In genomic region chr2:172215508-172216162, GRCm38 (mm10) we compare ENCODE assay signal across 9 mouse cellular contexts. TPM values are rescaled to one million over a fixed set of nuclear protein-coding genes. Genes with fewer than 3 reads are reported as not detected.
DNase-seq lines count a peak whose midpoint lies in the region; ATAC-seq and TF ChIP-seq lines count a peak whose summit lies in the region.
"Had no signal": no experiment of that assay in that cellular context is flagged by ENCODE, and none has a peak within 500 bp of the region (broad histone marks: within the 10 kb centered on the region; RNA-seq: fewer than 3 reads in every experiment).

No protein-coding gene starts in this region.

- DNase-seq in left cerebral cortex, adult 18-20 months (ENCODE audit: low spot score in 2 of 2), result peak; percentile 50 to 55
- DNase-seq in left cerebral cortex, adult 11 months (ENCODE audit: low spot score), result no peak
- DNase-seq in G1E (ENCODE audit: low spot score), result no peak
- peak; percentile 60 to 79 for DNase-seq in cerebellum, adult 18-20 months
- DNase-seq in forebrain, postnatal 0 days, result peak; percentile 91
- DNase-seq in layer of hippocampus, postnatal 14 days (ENCODE audit: low spot score in 2 of 2), result peak; percentile 43 to 58

- no peak overlapping the region for H3K9ac ChIP-seq in forebrain, postnatal 0 days
- H3K9ac ChIP-seq in midbrain, embryonic 16.5 days (ENCODE audit: low read depth, low read length), result no peak overlapping the region
- H3K9ac ChIP-seq: neural tube, embryonic 12.5 days had no signal

- no peak overlapping the region for H3K4me2 ChIP-seq in forebrain, postnatal 0 days (ENCODE audit: low read depth)
- H3K4me2 ChIP-seq in midbrain, embryonic 16.5 days (ENCODE audit: low read length), result no peak overlapping the region
- H3K4me2 ChIP-seq: neural tube, embryonic 12.5 days had no signal

- WGBS in forebrain, postnatal 0 days, result 13% methylated on average over 11 of the region's 11 CpGs
- WGBS in midbrain, embryonic 16.5 days, result 36% methylated on average over 11 of the region's 11 CpGs

- no peaks in the 10 kb centered on the region for H3K36me3 ChIP-seq in G1E (replicated peaks)
- no peaks in the 10 kb centered on the region for H3K36me3 ChIP-seq in forebrain, postnatal 0 days (ENCODE audit: insufficient read depth)
- no peaks in the 10 kb centered on the region for H3K36me3 ChIP-seq in midbrain, embryonic 16.5 days (ENCODE audit: control insufficient read depth, insufficient read depth, low read length)
- H3K36me3 ChIP-seq: neural tube, embryonic 12.5 days had no signal

- no peak overlapping the region for H3K27ac ChIP-seq in forebrain, postnatal 0 days (ENCODE audit: low read depth, low read length)
- 0 out of 2 replicates have a peak overlapping the region, but pooled peaks have one; percentile 6 for H3K27ac ChIP-seq in midbrain, embryonic 16.5 days (ENCODE audit: low read length)
- H3K27ac ChIP-seq: neural tube, embryonic 12.5 days had no signal

- TF ChIP-seq CTCF in G1E (IDR thresholded peaks at IDR 0.05; ENCODE audit: low read depth, low read length), result peak; percentile 50; the same call in 1 of the 2 replicates
- peak; percentile 95 for TF ChIP-seq CTCF in forebrain, postnatal 0 days (IDR thresholded peaks at IDR 0.05; ENCODE audit: low read depth)

- H3K4me1 ChIP-seq in G1E (ENCODE audit: insufficient read depth, low read depth, low read length), result no peaks in the 10 kb centered on the region
- H3K4me1 ChIP-seq in forebrain, postnatal 0 days (ENCODE audit: insufficient read depth), result no peaks in the 10 kb centered on the region
- H3K4me1 ChIP-seq in midbrain, embryonic 16.5 days (ENCODE audit: control insufficient read depth, insufficient read depth, low read length), result no peaks in the 10 kb centered on the region
- H3K4me1 ChIP-seq: neural tube, embryonic 12.5 days had no signal

- no peak overlapping the region for H3K4me3 ChIP-seq in G1E (ENCODE audit: low read depth, low read length)
- H3K4me3 ChIP-seq in forebrain, postnatal 0 days (ENCODE audit: low read depth, low read length), result no peak overlapping the region
- no peak overlapping the region for H3K4me3 ChIP-seq in midbrain, embryonic 16.5 days (ENCODE audit: low read depth, low read length)
- H3K4me3 ChIP-seq: neural tube, embryonic 12.5 days had no signal

- no peaks in the 10 kb centered on the region for H3K27me3 ChIP-seq in G1E (ENCODE audit: insufficient read depth, low read length)
- H3K27me3 ChIP-seq in forebrain, postnatal 0 days (ENCODE audit: insufficient read depth, low read length), result no peaks in the 10 kb centered on the region
- no peaks in the 10 kb centered on the region for H3K27me3 ChIP-seq in midbrain, embryonic 16.5 days (ENCODE audit: control insufficient read depth, insufficient read depth, low read depth, low read length)
- H3K27me3 ChIP-seq: neural tube, embryonic 12.5 days had no signal

- peak; percentile 28; the same call in 1 of the 2 replicates for ATAC-seq in G1E (ENCODE audit: extremely low read depth, insufficient number of reproducible peaks, low FRiP score, poor library complexity, severe bottlenecking)
- peak; percentile 43; the same call in 1 of the 2 replicates for ATAC-seq in forebrain, postnatal 0 days
- 0 out of 2 replicates have a peak, but pooled peaks have one; percentile 54 for ATAC-seq in midbrain, embryonic 16.5 days
- ATAC-seq in inflammation-experienced regulatory T-cells, adult 6 months, result no peak

- H3K9me3 ChIP-seq in G1E (replicated peaks), result peaks cover 30% of the 10 kb centered on the region
- no peaks in the 10 kb centered on the region for H3K9me3 ChIP-seq in forebrain, postnatal 0 days (ENCODE audit: low read length)
- H3K9me3 ChIP-seq in midbrain, embryonic 16.5 days (replicated peaks; ENCODE audit: control insufficient read depth, low read length, poor library complexity, severe bottlenecking), result no peaks in the 10 kb centered on the region
- H3K9me3 ChIP-seq: neural tube, embryonic 12.5 days had no signal

RNA-seq across cellular contexts. Expression of gene Mc3r, which starts 32.7 kb away (rescaled TPM):
- total RNA-seq in left cerebral cortex, adult 18-20 months (2021), result under 1 TPM; 0.21 to 0.26 TPM
- total RNA-seq in G1E (2014; fragmentation: Nextera tagmentation) (not detected in 2 replicates), G1E (2017) (0.05 and 0.06 TPM in 2 replicates)
- not detected in 2 replicates for polyA plus RNA-seq in G1E (2012)
- 0.31 and 0.86 TPM in 2 replicates for total RNA-seq in forebrain, postnatal 0 days (2014; rRNA removed)
- 0.29 and 0.53 TPM in 2 replicates for polyA plus RNA-seq in forebrain, postnatal 0 days (2015; fragmentation: Nextera tagmentation; extraction: Ambion mirVana)
- total RNA-seq in layer of hippocampus, postnatal 14 days (2021), result under 1 TPM; 0.19 to 0.37 TPM
- polyA plus RNA-seq in midbrain, embryonic 16.5 days (2015; fragmentation: Nextera tagmentation; extraction: Ambion mirVana), result 0.64 and 0.73 TPM in 2 replicates
- polyA plus RNA-seq in inflammation-experienced regulatory T-cells, adult 6 months (2017; shearing (Covaris generic)), result not detected
- polyA plus RNA-seq: neural tube, embryonic 12.5 days had no signal

Comparison
In these comparisons a context has a peak if more than half of its experiments do, and no peak if none do; other contexts are left out.
1. DNase-seq: peak in left cerebral cortex, adult 18-20 months (2 of 2), cerebellum, adult 18-20 months (2 of 2), forebrain, postnatal 0 days (single experiment) and layer of hippocampus, postnatal 14 days (2 of 2); none in left cerebral cortex, adult 11 months (single experiment) and G1E (single experiment).